Mouse (Mus musculus) thymus, postnatal 36 days (tissue): ENCODE measurements at regions not wholly inside any gene's neighbourhood (a gene's known extent, or its start where the extent isn't known, plus 50 kb on each side); places are given as distances from the start of the nearest gene placed in this dataset.

Source experiments
- DNase-seq, 2 experiments: peaks; one replicate each; pipeline ENCODE4 v3.0.0; 2022; ENCODE audit warnings: mixed read lengths in 2 of 2

DNA sequence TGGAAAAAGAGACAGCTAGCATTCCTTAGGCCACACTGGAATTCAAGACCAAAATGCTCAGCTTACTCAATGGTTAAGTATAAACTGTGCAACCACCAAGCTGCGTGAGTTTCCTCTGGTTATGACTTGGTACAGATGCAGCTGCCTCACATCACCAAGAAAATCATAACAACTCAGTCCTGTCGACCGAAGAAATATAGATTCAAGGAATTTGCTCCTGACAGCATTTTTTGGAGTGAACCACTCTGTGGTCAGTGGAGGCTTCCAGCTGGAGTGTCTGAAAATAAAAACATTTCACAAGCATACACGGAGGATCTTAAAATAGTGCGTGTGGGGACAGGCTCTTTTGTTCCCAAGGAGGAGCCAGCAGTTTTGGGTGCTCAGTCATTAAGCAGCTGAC is 253.8 kb downstream of the Bckdhb start:
- DNase-seq = no peak

DNA sequence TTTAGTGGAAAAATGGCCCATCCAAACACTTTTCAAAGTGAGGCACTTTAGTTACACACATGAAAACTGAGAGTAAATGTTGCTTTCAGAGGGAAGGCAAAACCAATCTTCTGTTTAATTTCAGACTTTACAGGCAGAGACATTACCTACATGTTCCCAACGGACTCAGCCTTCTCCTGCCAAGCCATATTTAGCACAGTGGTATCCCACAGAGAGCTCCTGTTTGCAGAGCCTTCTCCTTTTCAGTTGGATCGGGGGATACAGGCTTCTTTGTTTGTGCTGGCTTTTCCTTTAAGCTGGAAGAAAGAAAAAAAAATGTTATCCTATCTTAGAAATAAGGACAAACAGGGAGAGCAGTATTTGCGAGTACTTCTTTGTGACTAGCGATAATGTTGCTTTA is 254.3 kb downstream of the Bckdhb start:
- DNase-seq = no peak

DNA sequence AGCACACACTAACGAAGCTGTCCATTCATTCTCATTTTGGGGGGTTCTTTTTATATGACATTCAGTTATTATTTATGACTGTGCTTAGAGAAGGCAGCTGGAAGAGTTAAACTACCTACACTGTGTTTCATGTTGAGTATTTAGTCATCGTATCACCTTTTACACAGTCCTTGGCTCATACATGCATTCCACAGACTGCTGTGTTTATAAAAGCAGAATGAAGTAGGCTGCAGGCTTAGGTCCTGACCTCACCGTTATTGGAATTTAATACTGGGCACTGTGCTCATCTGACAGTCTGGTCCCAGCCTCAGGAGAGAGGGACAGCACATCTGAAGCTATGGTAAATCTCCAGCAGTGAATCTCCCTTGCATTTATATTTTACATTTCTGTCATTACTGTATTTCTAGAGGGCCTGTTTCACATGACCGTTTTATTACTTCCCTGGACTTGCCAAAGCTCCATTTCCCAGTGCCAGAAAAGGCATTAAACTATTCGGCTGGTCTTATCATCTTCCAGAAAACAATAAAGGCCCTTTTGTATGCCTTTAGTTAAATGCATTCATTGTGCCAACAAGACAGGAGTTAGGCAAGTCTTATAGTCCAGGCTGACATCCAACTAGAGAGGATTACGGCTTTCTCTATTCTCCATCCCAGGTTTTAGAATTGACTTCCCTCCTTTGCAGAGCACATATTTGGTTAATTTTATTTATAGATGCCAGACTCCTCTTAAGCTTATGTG is 258.9 kb downstream of the Bckdhb start:
- DNase-seq = no peak

DNA sequence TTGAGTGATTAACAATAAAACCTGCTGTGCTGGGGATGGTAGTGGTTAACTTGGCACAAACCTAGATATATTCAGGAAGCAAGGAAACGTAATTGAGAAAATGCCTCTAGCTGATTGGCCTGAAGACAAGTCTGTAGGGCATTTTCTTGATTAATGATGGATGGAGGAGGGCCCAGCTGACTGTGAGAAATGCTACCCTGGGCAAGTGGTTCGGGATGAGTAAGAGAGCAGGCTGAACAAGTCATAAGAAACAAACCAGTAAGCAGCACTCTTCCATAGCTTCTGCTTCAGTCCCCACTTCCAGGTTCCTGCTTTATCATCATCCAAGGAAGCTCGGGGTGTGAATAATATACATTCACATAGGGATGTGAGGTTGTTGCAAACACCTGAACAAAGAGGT is 262.6 kb downstream of the Bckdhb start:
- DNase-seq = no peak

DNA sequence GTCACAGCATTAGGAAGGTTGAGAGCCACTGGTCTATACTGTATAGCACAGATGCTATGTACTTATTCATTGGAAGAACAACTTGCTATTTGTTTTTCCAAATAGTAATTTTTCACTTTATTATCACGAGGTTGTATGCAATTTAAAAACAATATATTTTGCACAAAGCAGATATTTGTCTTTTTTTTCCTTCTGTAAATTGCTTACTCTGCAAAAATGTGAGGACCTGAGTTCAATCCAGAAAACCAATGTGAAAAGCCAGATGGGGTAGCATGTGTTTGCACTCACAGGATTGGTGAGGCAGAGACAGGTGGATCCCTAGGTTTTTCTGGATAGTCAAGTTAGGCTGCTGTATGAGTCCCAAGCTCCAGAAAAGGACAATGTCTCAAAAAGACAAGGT is 268.5 kb downstream of the Bckdhb start:
- no peak for DNase-seq

DNA sequence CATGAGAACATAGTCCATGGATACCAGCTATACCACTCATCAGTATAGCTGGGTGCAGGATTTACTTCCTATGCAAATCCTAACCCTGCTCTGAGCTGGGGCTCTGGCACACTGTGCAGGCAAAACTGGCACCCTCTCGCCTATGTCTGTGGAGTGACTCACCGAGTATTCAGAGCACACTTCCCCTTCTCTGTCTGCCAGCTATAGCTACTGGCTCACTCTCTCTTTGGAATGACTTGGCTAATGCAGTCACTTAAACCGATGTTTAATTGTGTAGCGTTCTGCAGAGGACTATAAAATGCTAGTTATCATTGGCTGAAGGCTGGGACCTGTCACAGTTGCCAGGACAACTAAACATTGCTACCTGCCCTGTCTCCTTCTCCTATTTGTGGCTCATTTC is 269.8 kb downstream of the Bckdhb start:
- DNase-seq = no peak

DNA sequence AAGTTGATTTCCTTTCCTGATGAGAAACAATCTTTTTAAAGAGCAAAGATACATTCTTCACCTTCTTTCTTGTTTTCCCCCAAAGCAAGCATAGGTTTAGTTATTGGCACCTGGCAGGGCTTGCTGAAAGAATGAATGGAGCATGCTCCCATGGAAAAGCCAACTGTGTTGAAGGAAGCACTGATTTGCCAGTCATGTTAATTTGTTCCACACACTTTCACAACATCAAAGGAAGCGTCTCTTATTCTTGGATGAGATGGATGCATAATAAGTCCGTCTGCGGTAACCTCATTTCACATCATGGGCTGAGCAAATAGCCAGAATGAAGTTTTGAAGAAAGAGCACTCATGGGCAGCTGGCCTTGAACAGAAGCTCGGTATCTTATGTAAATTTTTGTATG is 270.4 kb downstream of the Bckdhb start:
- no peak for DNase-seq

DNA sequence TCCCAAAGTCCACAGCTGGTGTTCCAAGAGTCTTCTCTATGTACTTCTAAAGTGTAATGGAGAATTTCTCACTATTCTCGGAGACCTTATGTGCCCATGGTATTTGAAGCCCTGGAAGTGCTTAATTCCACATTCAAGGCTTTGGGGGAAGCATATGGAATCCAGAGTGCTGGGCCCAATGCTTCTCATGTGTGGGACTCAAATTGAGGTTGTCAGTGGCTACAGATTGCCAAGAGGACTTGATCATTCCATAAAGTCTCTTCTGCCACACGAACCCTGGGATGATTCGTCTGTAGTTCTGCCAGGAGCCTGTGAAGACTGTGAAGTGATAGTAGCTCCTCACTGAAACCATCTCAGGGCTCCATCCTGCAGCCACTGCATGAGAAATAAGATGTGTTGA is 275.3 kb downstream of the Bckdhb start:
- DNase-seq = no peak

DNA sequence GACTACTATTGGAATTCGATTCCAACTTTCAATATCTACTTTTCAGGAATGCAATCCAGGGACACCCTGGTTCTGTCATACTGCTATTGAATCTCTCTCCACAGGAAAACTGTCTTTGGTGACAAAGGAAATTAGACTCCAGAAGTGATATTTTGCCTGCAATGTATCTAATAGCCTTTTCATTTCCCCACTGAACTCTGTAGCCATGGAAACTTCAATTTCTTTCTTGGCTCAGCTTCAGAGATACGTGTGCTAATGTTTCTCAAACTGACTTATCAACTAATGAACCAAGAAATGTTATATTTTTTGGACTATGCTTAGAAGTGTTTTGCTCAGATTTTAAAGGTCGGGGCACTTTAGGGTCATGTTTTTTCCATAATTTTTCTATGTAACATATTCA is 279.1 kb downstream of the Bckdhb start:
- DNase-seq = no peak

DNA sequence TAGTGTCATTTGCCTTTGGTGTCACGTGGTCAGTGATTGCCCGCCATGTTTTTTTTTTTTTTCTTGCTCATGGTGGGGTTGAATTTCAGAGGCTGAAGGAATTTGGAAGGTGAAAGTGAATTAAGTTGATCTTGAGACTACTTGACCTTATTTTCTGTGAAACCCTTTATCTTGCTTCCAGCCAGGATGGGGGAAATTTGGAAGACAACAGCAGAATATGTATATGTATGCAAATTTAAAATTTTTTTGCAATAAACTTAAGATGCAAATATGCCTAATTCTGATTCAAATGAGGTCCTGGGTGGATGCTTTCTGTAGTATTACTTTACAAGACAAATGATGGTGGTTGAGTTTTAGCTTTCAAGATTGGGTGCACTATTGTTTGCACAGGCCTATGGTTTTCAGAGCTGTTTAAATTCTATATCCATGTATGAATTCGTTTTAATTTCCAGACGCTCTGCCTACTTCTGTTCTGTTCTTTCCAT is 315.6 kb downstream of the Bckdhb start:
- DNase-seq = no peak

DNA sequence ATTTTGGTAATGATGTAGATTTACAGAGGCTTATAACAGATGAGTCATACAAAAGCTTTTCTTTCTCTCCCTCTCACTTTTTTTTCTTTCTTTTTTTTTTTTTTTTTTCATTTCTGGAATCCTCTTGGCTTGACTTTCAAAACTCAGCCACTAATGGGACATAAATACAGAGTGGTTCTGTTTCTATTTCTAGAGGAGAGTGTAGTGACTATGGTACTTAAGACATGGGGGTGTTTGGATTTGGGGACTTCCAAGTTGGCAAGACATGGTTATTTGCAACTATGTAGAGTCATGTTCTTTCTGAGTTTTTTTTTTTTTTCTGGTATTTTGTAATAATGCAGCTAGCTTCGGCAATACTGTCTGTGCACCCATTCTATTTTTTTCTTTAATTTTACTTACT is 324.8 kb downstream of the Bckdhb start:
- no peak for DNase-seq

DNA sequence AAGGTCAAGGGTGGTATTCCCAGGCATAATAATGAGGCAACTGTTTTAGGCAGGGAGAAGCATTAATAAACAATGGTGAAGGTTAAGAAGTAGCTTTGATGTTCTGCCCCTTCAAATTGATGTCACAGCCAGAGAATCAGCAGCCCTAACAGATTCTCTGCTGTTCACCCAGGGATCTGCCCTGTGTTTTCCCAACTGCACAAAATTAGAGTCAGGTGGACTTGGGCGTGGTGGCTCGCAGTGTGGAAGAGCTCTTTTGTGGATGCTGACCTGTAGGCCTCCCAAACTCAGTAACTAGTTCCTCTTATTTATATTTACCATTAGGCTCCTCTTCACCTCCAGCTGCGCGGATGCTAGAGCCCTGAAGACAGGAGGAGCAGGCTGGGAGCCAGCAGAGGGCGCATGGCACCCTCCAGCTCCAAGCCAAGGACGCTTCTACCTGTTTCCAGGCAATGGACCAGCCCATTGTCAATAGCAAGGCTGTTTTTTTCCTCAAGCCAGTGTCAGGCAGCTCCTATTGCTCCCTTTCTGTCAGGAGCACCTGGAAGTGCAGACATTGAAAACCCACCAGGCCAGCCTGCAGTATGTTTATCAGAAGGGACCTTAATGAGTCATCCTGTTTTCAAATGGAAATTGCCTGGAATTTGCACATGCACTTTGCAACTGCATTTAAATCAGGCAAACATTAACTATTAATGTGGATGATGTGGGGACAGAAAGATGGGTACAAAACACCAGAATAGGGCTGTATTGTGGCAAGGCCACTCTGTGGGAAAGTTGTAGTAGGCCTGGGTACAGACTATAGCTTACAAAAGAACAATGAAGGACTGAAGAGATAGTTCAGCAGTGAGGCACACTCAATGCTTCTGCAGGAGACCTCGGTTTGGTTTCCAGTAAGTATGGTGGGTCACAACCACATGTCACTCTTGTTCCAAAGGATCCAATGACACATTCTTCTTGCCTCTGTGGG is 328.4 kb downstream of the Bckdhb start:
- DNase-seq = peak in 1 of 2 experiments; percentile 3

DNA sequence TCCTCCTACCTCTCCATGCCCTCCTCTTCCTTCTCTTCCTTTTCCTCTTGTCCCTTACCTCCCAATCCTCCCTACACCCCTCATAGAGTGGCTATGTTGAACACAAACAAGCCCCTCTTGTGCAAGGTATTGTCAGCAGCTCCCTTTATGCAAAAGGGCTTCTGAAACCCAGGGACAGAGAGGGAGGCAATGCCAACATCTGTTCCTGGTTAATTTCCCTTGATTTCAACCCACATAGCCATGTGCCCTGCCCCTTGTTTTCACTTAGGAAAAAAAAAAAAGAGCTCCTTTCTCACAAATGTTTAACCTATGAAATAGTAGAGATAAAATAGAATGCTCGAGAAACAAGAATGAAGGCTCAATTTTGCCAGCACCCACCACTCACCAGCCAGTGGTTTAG is 333.5 kb downstream of the Bckdhb start:
- DNase-seq = no peak

DNA sequence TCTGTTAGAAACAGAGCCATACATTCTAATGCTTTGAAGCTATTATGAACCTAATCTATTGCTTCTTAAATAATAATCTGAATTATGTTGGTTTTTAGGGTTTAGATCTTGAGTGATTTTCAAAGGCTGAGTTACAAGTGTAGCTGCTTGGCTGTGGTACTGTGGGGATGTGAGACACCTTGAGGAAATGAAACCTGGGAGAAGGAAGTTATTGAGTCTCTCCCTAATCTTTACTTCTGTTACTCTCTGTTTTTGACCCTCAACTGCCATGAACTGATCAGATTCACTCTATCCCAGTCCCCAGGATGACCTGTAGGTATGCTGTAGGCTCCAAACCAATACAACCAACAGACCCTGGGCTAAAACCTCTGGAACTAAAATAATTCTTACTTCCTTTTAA is 334.8 kb downstream of the Bckdhb start:
- DNase-seq = no peak

DNA sequence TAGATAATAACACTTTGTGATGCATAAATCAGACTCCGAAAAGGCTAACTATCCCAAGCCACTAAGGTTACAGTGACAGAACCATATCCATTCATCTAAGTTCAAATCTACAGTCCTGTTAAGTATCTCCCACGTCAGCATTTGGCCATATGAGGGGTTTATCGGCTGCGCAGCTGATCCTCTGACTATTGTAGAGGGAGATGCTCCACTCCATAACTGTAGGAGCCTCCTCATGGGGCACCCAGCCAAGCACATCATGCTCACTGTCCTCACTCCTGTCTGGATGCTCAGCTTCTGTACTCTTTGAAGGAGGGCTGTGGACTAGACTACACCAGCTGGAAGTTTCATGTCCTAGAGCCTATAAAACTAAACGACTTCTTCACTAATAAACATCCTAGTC is 337.2 kb downstream of the Bckdhb start:
- DNase-seq = no peak

DNA sequence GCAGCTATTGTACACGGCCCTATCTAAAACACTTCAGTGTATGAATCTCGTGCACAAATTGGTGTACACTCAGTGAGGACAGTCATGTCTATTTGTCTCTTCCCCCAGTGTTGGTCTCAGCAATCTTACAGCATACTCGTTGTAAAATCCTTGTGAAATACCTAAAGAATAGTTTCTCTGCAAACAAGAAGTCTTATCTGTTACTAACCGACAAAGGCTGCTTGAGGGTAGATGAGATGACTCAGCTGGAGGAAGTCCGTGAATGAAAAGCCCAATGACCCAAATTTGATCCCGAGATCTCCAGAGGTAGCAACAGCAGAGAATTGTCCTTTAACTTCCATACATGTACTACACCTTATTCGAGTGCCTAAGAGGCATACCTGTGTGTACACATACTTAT is 342.0 kb downstream of the Bckdhb start:
- DNase-seq = no peak

DNA sequence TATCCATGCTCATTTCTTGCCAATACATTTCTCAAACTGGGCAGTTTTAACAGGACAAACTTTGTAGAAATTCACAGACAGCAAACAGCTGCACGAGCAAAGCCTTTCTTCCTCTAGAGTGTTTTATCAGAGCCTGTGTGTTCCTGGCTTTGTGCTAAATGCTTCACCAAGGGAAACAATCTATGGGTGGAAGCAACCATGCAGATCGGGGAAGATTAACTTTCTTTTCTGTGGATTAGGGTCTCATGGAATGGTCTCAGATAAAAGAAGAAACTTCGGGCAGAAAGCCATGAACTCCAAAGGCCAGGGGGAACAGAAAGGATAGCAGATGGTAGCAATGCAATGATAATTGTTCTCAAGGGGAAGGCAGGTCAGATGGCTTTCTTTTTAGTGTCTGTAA is 349.7 kb downstream of the Bckdhb start:
- DNase-seq = no peak

DNA sequence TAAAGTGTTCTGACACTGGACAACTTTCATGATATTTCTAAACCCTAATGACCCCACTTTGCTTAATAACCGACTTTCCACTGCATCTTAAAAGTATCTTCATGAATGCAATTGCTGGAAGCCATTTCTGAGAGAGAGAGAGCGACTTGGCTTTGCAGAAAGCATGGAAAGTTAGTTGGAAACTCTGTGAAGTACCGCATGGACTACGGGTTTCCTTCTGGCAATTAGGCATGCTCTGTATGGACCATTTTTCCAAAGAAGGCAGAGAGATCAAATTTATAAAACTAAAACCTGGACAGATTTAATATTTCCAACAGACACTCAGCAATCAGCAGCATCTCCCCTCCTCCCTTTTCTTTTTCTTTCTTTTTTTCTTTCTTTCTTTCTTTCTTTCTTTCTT is 353.4 kb downstream of the Bckdhb start:
- no peak for DNase-seq

DNA sequence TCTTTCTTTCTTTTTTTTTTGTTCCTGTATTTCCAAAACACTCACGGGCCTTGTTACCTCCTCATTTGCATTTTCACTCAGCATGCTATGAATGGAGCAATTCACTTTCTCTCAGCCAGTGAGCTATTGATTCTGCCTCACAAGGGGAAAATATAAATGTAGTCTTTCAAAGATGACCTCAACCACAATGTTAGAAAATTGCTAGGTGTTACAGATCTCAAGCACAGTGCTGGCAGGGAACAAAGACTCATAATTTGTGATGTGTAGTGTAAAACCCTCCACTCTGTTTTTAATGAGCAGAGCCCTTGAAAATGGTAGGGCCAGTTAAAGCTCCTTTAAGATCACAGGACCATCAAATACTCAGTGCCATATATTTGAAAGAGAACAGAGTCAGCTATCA is 353.8 kb downstream of the Bckdhb start:
- DNase-seq = no peak

DNA sequence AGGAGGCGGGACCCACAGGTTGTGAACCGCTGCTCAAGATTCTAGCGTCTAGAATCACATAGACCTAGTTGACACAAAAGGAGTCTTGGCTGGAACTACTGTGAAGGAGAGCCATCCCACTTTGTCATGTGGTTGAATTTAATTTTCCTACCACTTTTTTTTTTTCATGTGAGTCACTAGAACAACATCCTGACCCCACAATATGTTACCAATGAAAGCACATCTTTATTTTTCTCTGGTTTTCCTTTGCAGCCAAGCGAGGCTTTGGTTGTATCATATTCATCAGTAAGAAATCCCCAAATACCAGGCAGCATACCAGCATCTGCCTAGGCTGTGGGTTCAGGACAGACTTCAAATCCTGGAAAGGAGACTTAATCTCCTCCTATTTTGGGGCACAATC is 356.0 kb downstream of the Bckdhb start:
- no peak for DNase-seq

DNA sequence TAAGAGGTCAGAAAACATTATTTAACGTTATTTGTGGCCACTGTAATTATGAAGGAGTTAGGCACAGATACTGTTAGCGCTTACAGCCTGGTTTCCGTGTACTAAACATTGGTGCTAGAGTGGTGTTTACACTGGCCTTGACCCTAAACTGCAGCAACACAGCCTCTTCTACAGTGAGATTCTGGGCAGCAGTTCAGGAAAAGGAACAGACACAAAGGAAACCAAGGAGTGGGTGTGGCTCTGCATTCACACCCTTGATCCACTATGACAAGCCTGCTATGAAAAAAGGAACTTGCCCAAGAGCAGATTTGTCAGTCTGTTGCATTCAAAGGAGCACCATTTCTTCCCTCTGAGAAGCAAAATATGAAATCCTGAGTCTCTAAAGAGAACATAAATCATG is 356.7 kb downstream of the Bckdhb start:
- no peak for DNase-seq

DNA sequence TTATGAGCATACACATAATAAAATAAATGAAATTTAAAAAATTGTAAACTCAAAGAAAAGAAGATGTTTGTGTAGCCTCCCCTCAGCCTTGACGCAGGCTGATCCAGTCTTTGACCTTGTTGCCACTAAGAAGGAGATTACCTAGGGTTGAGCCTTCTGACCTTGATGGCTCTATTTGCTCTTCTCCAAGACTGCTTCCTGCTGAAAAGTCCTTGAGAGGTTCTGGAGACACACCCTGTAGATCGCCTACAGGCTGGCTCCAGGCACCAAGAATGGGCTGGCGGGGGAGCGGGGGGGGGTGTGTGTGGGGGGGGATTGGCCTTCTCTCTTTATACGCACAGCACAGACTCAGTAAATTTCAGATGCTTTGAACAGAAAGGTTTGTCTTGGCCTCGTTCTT is 358.4 kb downstream of the Bckdhb start:
- DNase-seq = no peak

DNA sequence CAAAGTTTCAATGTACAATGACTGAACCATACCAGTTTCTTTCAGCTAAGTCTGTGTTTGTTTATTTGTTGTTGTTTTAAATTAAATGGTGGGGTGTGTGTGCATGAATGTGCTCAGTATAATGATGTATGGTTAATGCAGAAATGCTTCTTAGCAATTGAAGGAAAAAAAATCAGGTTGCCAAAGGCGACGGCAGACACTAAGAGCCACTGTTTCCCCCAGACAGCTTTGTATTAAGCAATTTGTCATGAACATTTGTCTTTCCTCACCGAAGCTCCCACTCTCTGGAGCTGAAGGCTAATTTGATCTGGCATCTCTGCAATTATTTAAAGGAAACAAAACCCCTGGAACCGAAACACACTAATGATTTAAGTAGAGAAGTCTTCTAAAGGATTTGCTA is 360.7 kb downstream of the Bckdhb start:
- no peak for DNase-seq

DNA sequence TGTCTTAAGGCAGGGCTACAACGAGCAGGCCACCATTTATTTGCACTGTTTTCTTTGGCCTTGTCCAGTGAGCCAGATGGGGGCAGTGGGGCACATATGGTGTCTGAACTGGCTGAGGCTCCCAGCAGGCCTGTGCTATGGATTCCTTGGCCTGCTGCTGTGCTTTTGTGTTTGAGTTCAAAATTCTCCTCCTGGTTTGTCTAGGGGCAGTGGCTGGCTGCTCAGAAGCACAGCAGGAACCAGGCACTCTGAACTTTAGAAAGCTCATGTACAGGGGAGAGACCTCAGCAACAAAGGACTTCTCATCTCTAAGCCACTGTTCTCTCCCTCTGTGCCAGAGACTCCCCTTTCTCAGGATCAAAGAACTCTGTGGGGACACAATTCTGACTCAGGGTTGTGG is 370.9 kb downstream of the Bckdhb start:
- no peak for DNase-seq
